Mouse (Mus musculus): ENCODE data around the gene Serpinb8.

- no peak for TF ChIP-seq POLR2A (IDR thresholded peaks at IDR 0.05; ENCODE audit: extremely low read depth, insufficient read depth, low read length)
- no peak for TF ChIP-seq CTCF (IDR thresholded peaks at IDR 0.05; ENCODE audit: extremely low read depth, insufficient read depth, low read length)
Observed at GRCm38 (mm10) chr1:107582900-107583299, 6.9 kb upstream of the Serpinb8 start.

All from cortical plate, adult 2 months (tissue).